Mouse (Mus musculus) MEL (cell line): ENCODE results near the gene Spata3. TPM values are rescaled to one million over a fixed set of nuclear protein-coding genes. Genes with fewer than 3 reads are reported as not detected.

Experiments
- DNase-seq: peaks from one replicate; pipeline ENCODE4 v3.0.0; 2011; ENCODE audit warnings: low read depth, low spot score
- H3K27ac ChIP-seq: 2 replicates; pipeline ENCODE4 v1.5.1; 2012; ENCODE audit warnings: low read depth, mild to moderate bottlenecking, control low read depth, low read length, moderate library complexity; ENCODE audit not compliant: control insufficient read depth
- H3K27me3 ChIP-seq, 2 experiments: fragments of 150-350 bp in 1 of 2; sonication (generic) in 1 of 2; 2 replicates each; pipeline ENCODE4 v1.6.1; 2012; ENCODE audit warnings: low read length in 2 of 2, mild to moderate bottlenecking in 2 of 2, improper control_type of control experiment in 1 of 2, moderate library complexity in 1 of 2; ENCODE audit not compliant: insufficient read depth in 2 of 2, control insufficient read depth in 1 of 2
- H3K36me3 ChIP-seq, 2 experiments: 2 replicates each; pipeline ENCODE4 v1.6.1; 2012 to 2014; ENCODE audit warnings: low read length in 2 of 2, improper control_type of control experiment in 1 of 2, inconsistent platforms in 1 of 2, mild to moderate bottlenecking in 1 of 2; ENCODE audit not compliant: insufficient read depth in 2 of 2, control insufficient read depth in 1 of 2
- H3K4me1 ChIP-seq, 2 experiments: fragments of 150-350 bp in 1 of 2; sonication (generic) in 1 of 2; 2 replicates each; pipeline ENCODE4 v1.6.1; 2012; ENCODE audit warnings: low read length in 2 of 2, improper control_type of control experiment in 1 of 2, mild to moderate bottlenecking in 1 of 2; ENCODE audit not compliant: insufficient read depth in 2 of 2, control insufficient read depth in 1 of 2
- H3K4me3 ChIP-seq, 2 experiments: fragments of 150-350 bp in 1 of 2; sonication (generic) in 1 of 2; 2 replicates each; pipeline ENCODE4 v1.5.1; 2012; ENCODE audit warnings: low read depth in 2 of 2, low read length in 2 of 2, mild to moderate bottlenecking in 2 of 2, moderate library complexity in 2 of 2, control low read depth in 1 of 2, improper control_type of control experiment in 1 of 2; ENCODE audit not compliant: control insufficient read depth in 1 of 2, insufficient read depth in 1 of 2
- H3K79me2 ChIP-seq: 2 replicates; pipeline ENCODE4 v1.6.1; 2012; ENCODE audit warnings: mild to moderate bottlenecking, low read length, moderate library complexity; ENCODE audit not compliant: control insufficient read depth, poor library complexity, insufficient read depth
- H3K9ac ChIP-seq: 2 replicates; pipeline ENCODE4 v1.6.1; 2012; ENCODE audit warnings: low read depth, mild to moderate bottlenecking, control low read depth, low read length, moderate library complexity; ENCODE audit not compliant: control insufficient read depth, poor library complexity, severe bottlenecking
- H3K9me3 ChIP-seq: fragments of 150-350 bp; sonication (generic); replicated peaks from 2 replicates; pipeline ENCODE4 v1.6.1; 2012; ENCODE audit warnings: mild to moderate bottlenecking, low read length, improper control_type of control experiment, moderate library complexity; ENCODE audit not compliant: insufficient read depth
- CTCF ChIP-seq, 3 experiments: IDR thresholded peaks in 2 of 3; conservative IDR thresholded peaks in 1 of 3; 2 replicates each; pipeline ENCODE4 v1.5.1; 2011 to 2012; ENCODE audit warnings: low read length in 3 of 3, low read depth in 2 of 3, mild to moderate bottlenecking in 2 of 3, improper control_type of control experiment in 1 of 3, inconsistent platforms in 1 of 3, mixed read lengths in 1 of 3, moderate library complexity in 1 of 3; ENCODE audit not compliant: control insufficient read depth in 1 of 3, insufficient read depth in 1 of 3, poor library complexity in 1 of 3, severe bottlenecking in 1 of 3
- E2F4 ChIP-seq: IDR thresholded peaks from 2 replicates; pipeline ENCODE4 v1.6.1; 2011; ENCODE audit warnings: low read depth, low read length, improper control_type of control experiment, borderline replicate concordance
- EP300 ChIP-seq, 2 experiments: IDR thresholded peaks; 2 replicates each; pipeline ENCODE4 v1.6.1; 2011; ENCODE audit warnings: improper control_type of control experiment in 2 of 2, low read length in 2 of 2, low read depth in 1 of 2, mild to moderate bottlenecking in 1 of 2
- GATA1 ChIP-seq: IDR thresholded peaks from 2 replicates; pipeline ENCODE4 v1.6.1; 2011; ENCODE audit warnings: low read depth, low read length, improper control_type of control experiment
- HCFC1 ChIP-seq: IDR thresholded peaks from 2 replicates; pipeline ENCODE4 v1.6.1; 2012; ENCODE audit warnings: low read depth, mild to moderate bottlenecking, inconsistent platforms, low read length, improper control_type of control experiment, moderate library complexity
- MAZ ChIP-seq: IDR thresholded peaks from 2 replicates; pipeline ENCODE4 v1.6.1; 2012; ENCODE audit warnings: low read depth, mild to moderate bottlenecking, inconsistent platforms, low read length, improper control_type of control experiment
- MEF2A ChIP-seq: IDR thresholded peaks from 2 replicates; pipeline ENCODE4 v1.6.1; 2014; ENCODE audit warnings: low read depth, mild to moderate bottlenecking, inconsistent platforms, low read length, improper control_type of control experiment; ENCODE audit not compliant: poor library complexity, insufficient replicate concordance, severe bottlenecking; ENCODE audit errors: extremely low read depth
- NRF1 ChIP-seq: IDR thresholded peaks from 2 replicates; pipeline ENCODE4 v1.6.1; 2014; ENCODE audit warnings: low read depth, mild to moderate bottlenecking, inconsistent platforms, low read length, improper control_type of control experiment, moderate library complexity; ENCODE audit not compliant: poor library complexity, insufficient read depth, severe bottlenecking
- RCOR1 ChIP-seq: IDR thresholded peaks from 2 replicates; pipeline ENCODE4 v1.6.1; 2012; ENCODE audit warnings: low read depth, mild to moderate bottlenecking, inconsistent platforms, low read length, improper control_type of control experiment
- SMC3 ChIP-seq: IDR thresholded peaks from 2 replicates; pipeline ENCODE4 v1.6.1; 2011; ENCODE audit warnings: low read depth, low read length, improper control_type of control experiment
- TBP ChIP-seq: IDR thresholded peaks from 2 replicates; pipeline ENCODE4 v1.8.0; 2011; ENCODE audit warnings: low read depth, low read length, improper control_type of control experiment
- USF1 ChIP-seq: IDR thresholded peaks from 2 replicates; pipeline ENCODE4 v1.6.1; 2014; ENCODE audit warnings: low read depth, mild to moderate bottlenecking, inconsistent platforms, low read length, improper control_type of control experiment, moderate library complexity
- polyA plus RNA-seq, 2 experiments: library from polyadenylated mRNA; stranded (reverse) in 1 of 2; unstranded in 1 of 2; fragments of >175 nt in 1 of 2; fragments of >200 nt in 1 of 2; gene quantifications; 2 replicates each; pipeline versions ENCODE4 v1.2.1 to v1.2.4; 2012; ENCODE audit warnings: low replicate concordance in 2 of 2, low read depth in 1 of 2; ENCODE audit not compliant: insufficient read length in 2 of 2, insufficient read depth in 1 of 2, missing spikeins in 1 of 2
- total RNA-seq: library from RNA; depleted of rRNA; stranded (reverse); fragments of 300-350 nt; gene quantifications from 2 replicates; pipeline ENCODE4 v1.2.3, GENCODE M21; 2012

Spata3 gene
- total and polyA plus RNA-seq, 3 experiments, result not detected

DNA sequence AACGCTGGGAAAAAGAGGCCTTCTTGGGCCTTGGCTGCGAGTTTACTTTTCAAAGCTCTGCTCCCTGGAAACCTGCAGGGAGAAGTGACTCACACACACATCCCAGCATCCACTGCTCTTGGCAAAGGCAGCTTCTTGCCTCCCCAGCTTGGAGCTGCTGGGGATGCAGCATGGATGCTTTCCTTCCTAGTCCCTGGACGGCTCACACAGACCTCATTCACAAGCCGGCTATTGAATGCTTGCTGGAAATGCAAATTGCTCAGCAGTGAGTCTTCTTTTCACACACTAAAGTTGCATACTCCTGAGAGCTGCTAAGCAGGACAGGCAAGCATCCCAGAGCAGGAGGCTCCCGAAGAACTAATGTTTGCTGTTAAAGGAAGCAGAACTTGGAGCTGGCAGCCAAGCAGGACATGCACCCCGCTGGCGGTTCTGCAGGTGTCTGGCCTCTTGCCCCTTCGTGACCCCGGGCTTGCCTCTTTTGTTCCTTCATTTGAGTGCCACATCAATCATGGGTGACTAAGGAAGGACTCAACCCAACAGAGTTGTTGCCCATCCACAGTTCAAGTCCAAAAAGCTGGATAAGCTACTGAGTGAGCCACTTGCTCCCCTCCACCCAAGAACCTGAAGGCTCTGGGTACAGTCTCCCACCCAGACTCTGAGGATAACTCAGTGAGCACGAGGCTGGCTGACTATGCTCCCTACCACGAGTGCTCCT is 15.8 kb downstream of the Spata3 start:
- TF ChIP-seq MEF2A (no peak), TBP (no peak), HCFC1 (no peak), E2F4 (no peak), USF1 (no peak)

DNA sequence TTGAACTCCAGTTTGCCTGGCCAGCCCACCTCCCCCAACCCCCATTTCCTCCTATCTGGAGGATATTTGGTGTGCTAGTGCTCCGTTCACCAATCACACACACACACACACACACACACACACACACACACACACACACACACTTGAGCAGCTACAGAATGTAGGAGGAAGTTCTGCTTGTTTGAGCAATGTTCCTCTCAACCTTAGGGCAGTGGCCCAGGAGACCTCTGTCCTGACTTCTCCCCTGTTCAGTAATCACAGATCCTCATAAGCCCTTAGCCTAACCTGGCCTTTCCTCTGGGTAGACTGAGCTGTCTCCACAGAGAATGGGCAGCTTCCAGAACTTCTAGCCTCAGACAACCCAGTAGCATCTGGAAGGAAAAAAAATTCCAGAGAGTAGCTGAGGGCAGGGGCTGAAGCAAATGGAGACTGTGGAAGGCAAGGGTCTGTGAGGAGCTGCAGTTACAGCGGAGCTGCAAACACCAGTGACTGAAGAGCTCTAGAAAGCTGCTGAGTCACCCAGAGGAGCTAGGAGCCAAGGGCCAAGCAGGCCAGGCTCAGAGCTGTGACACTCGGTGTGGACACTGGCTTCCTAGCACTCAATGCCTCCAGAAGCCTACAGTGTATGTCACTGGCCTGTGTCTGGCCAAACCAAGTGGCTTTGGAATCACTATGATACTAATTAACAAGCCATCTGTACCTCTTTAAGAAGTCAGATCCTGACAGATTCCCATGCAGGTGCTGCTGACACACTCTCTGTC is 21.8 kb downstream of the Spata3 start:
- TF ChIP-seq SMC3 (no peak), CTCF (IDR thresholded peaks at IDR 0.05 in 2 of 3, conservative IDR thresholded peaks at IDR 0.05 in 1 of 3; ENCODE audit: control insufficient read depth in 1 of 3, insufficient read depth in 1 of 3, low read depth in 2 of 3, low read length in 3 of 3, poor library complexity in 1 of 3, severe bottlenecking in 1 of 3) (no peak), MAZ (no peak), USF1 (no peak), NRF1 (no peak), RCOR1 (no peak), GATA1 (no peak), EP300 (IDR thresholded peaks at IDR 0.05; ENCODE audit: low read depth in 1 of 2, low read length in 2 of 2) (no peak)
- 0 out of 4 replicates have a peak, but pooled peaks cover 0 to 3% of the 10 kb centered on the region in 2 experiments for H3K4me1 ChIP-seq
- no peak overlapping the region for H3K27ac ChIP-seq
- H3K79me2 ChIP-seq, result no peaks in the 10 kb centered on the region
- no peaks in the 10 kb centered on the region for H3K36me3 ChIP-seq
- no peak overlapping the region for H3K4me3 ChIP-seq
- no peak for DNase-seq
- H3K27me3 ChIP-seq, result peaks cover 3 to 6% of the 10 kb centered on the region in 2 experiments
- H3K9me3 ChIP-seq, result no peaks in the 10 kb centered on the region
- H3K9ac ChIP-seq, result no peak overlapping the region

More for the DNA sequence above, 15.8 kb downstream of the Spata3 start:
- no peak overlapping the region for H3K9ac ChIP-seq
- no peaks in the 10 kb centered on the region for H3K36me3 ChIP-seq
- no peaks in the 10 kb centered on the region for H3K4me1 ChIP-seq
- no peak overlapping the region for H3K27ac ChIP-seq
- H3K79me2 ChIP-seq, result no peaks in the 10 kb centered on the region
- DNase-seq, result no peak
- peaks cover 8 to 9% of the 10 kb centered on the region in 2 experiments for H3K27me3 ChIP-seq
- H3K9me3 ChIP-seq, result no peaks in the 10 kb centered on the region
- no peak overlapping the region for H3K4me3 ChIP-seq
